Mouse (Mus musculus): Measurements from ENCODE around the gene Nfe2. TPM values are rescaled to one million over a fixed set of nuclear protein-coding genes. Genes with fewer than 3 reads are reported as not detected.
A peak's percentile ranks its signal among the peaks of the same experiment; 100 is the strongest.

The Nfe2 gene
- polyA plus RNA-seq, 1 experiment, result 8.9 TPM

- TF ChIP-seq POLR2A (IDR thresholded peaks at IDR 0.05; ENCODE audit: control insufficient read depth, low read depth, low read length), result no peak
- no peak for TF ChIP-seq CTCF (IDR thresholded peaks at IDR 0.05; ENCODE audit: control insufficient read depth, insufficient read depth, insufficient replicate concordance, low read depth, low read length)
- Histone ChIP-seq H3K36me3 (ENCODE audit: control insufficient read depth, insufficient read depth, low read length) (peaks cover 2% of the 10 kb centered on the region), H3K27ac (ENCODE audit: control insufficient read depth, insufficient read depth, low read depth, low read length) (no peak overlapping the region), H3K27me3 (ENCODE audit: control insufficient read depth, insufficient read depth, low read length) (no peaks in the 10 kb centered on the region), H3K4me1 (ENCODE audit: control insufficient read depth, insufficient read depth, low read length) (no peaks in the 10 kb centered on the region), H3K4me3 (ENCODE audit: control insufficient read depth, low read depth, low read length) (peak overlapping the region; percentile 16; the same call in 1 of the 2 replicates)
Observed at GRCm38 (mm10) chr15:103290417-103290816, 32.2 kb upstream of the Nfe2 start.

- TF ChIP-seq CTCF (IDR thresholded peaks at IDR 0.05; ENCODE audit: control insufficient read depth, insufficient read depth, insufficient replicate concordance, low read depth, low read length), result no peak
- no peak for TF ChIP-seq POLR2A (IDR thresholded peaks at IDR 0.05; ENCODE audit: control insufficient read depth, low read depth, low read length)
- Histone ChIP-seq H3K4me1 (ENCODE audit: control insufficient read depth, insufficient read depth, low read length) (no peaks in the 10 kb centered on the region), H3K36me3 (ENCODE audit: control insufficient read depth, insufficient read depth, low read length) (peaks cover 2% of the 10 kb centered on the region), H3K4me3 (ENCODE audit: control insufficient read depth, low read depth, low read length) (no peak overlapping the region), H3K27me3 (ENCODE audit: control insufficient read depth, insufficient read depth, low read length) (no peaks in the 10 kb centered on the region), H3K27ac (ENCODE audit: control insufficient read depth, insufficient read depth, low read depth, low read length) (no peak overlapping the region)
Observed at GRCm38 (mm10) chr15:103289600-103289999, 31.4 kb upstream of the Nfe2 start.

GRCm38 (mm10) chr15:103285778-103286417 is 27.7 kb upstream of the Nfe2 start:
- Histone ChIP-seq H3K4me3 (ENCODE audit: control insufficient read depth, low read depth, low read length) (no peak overlapping the region), H3K27ac (ENCODE audit: control insufficient read depth, insufficient read depth, low read depth, low read length) (no peak overlapping the region)

GRCm38 (mm10) chr15:103284647-103285046 is 26.4 kb upstream of the Nfe2 start:
- H3K27ac ChIP-seq (ENCODE audit: control insufficient read depth, insufficient read depth, low read depth, low read length), result no peak overlapping the region
- H3K4me3 ChIP-seq (ENCODE audit: control insufficient read depth, low read depth, low read length), result no peak overlapping the region
- H3K36me3 ChIP-seq (ENCODE audit: control insufficient read depth, insufficient read depth, low read length), result no peaks in the 10 kb centered on the region
- no peaks in the 10 kb centered on the region for H3K27me3 ChIP-seq (ENCODE audit: control insufficient read depth, insufficient read depth, low read length)
- no peak for TF ChIP-seq POLR2A (IDR thresholded peaks at IDR 0.05; ENCODE audit: control insufficient read depth, low read depth, low read length)
- TF ChIP-seq CTCF (IDR thresholded peaks at IDR 0.05; ENCODE audit: control insufficient read depth, insufficient read depth, insufficient replicate concordance, low read depth, low read length), result no peak; the same call in 1 of the 2 replicates
- H3K4me1 ChIP-seq (ENCODE audit: control insufficient read depth, insufficient read depth, low read length), result no peaks in the 10 kb centered on the region

More at GRCm38 (mm10) chr15:103285778-103286417, 27.7 kb upstream of the Nfe2 start:
- TF ChIP-seq CTCF (IDR thresholded peaks at IDR 0.05; ENCODE audit: control insufficient read depth, insufficient read depth, insufficient replicate concordance, low read depth, low read length), result no peak
- TF ChIP-seq POLR2A (IDR thresholded peaks at IDR 0.05; ENCODE audit: control insufficient read depth, low read depth, low read length), result no peak
- Histone ChIP-seq H3K27me3 (ENCODE audit: control insufficient read depth, insufficient read depth, low read length) (no peaks in the 10 kb centered on the region), H3K4me1 (ENCODE audit: control insufficient read depth, insufficient read depth, low read length) (no peaks in the 10 kb centered on the region), H3K36me3 (ENCODE audit: control insufficient read depth, insufficient read depth, low read length) (no peaks in the 10 kb centered on the region; the same call in 1 of the 2 replicates)

- peak; percentile 47; the same call in 1 of the 2 replicates for TF ChIP-seq CTCF (IDR thresholded peaks at IDR 0.05; ENCODE audit: control insufficient read depth, insufficient read depth, insufficient replicate concordance, low read depth, low read length)
- no peak for TF ChIP-seq POLR2A (IDR thresholded peaks at IDR 0.05; ENCODE audit: control insufficient read depth, low read depth, low read length)
- no peaks in the 10 kb centered on the region for H3K4me1 ChIP-seq (ENCODE audit: control insufficient read depth, insufficient read depth, low read length)
- no peaks in the 10 kb centered on the region for H3K36me3 ChIP-seq (ENCODE audit: control insufficient read depth, insufficient read depth, low read length)
- no peak overlapping the region for H3K4me3 ChIP-seq (ENCODE audit: control insufficient read depth, low read depth, low read length)
- H3K27me3 ChIP-seq (ENCODE audit: control insufficient read depth, insufficient read depth, low read length), result no peaks in the 10 kb centered on the region
- H3K27ac ChIP-seq (ENCODE audit: control insufficient read depth, insufficient read depth, low read depth, low read length), result no peak overlapping the region
Observed at GRCm38 (mm10) chr15:103284066-103284465, 25.9 kb upstream of the Nfe2 start.

- TF ChIP-seq POLR2A (IDR thresholded peaks at IDR 0.05; ENCODE audit: control insufficient read depth, low read depth, low read length), result no peak
- no peak for TF ChIP-seq CTCF (IDR thresholded peaks at IDR 0.05; ENCODE audit: control insufficient read depth, insufficient read depth, insufficient replicate concordance, low read depth, low read length)
- no peaks in the 10 kb centered on the region for H3K4me1 ChIP-seq (ENCODE audit: control insufficient read depth, insufficient read depth, low read length)
Observed at GRCm38 (mm10) chr15:103281465-103282205, 23.4 kb upstream of the Nfe2 start.

GRCm38 (mm10) chr15:103280817-103281464 is 22.7 kb upstream of the Nfe2 start:
- TF ChIP-seq POLR2A (IDR thresholded peaks at IDR 0.05; ENCODE audit: control insufficient read depth, low read depth, low read length) (no peak), CTCF (IDR thresholded peaks at IDR 0.05; ENCODE audit: control insufficient read depth, insufficient read depth, insufficient replicate concordance, low read depth, low read length) (peak; percentile 25; the same call in 1 of the 2 replicates)
- Histone ChIP-seq H3K4me3 (ENCODE audit: control insufficient read depth, low read depth, low read length) (no peak overlapping the region), H3K27ac (ENCODE audit: control insufficient read depth, insufficient read depth, low read depth, low read length) (no peak overlapping the region), H3K36me3 (ENCODE audit: control insufficient read depth, insufficient read depth, low read length) (no peaks in the 10 kb centered on the region), H3K27me3 (ENCODE audit: control insufficient read depth, insufficient read depth, low read length) (no peaks in the 10 kb centered on the region), H3K4me1 (ENCODE audit: control insufficient read depth, insufficient read depth, low read length) (no peaks in the 10 kb centered on the region)

More at GRCm38 (mm10) chr15:103281465-103282205, 23.4 kb upstream of the Nfe2 start:
- H3K27ac ChIP-seq (ENCODE audit: control insufficient read depth, insufficient read depth, low read depth, low read length), result no peak overlapping the region
- H3K36me3 ChIP-seq (ENCODE audit: control insufficient read depth, insufficient read depth, low read length), result no peaks in the 10 kb centered on the region
- H3K27me3 ChIP-seq (ENCODE audit: control insufficient read depth, insufficient read depth, low read length), result no peaks in the 10 kb centered on the region
- H3K4me3 ChIP-seq (ENCODE audit: control insufficient read depth, low read depth, low read length), result no peak overlapping the region

All from testis, adult 2 months (tissue).